Mouse (Mus musculus) stomach, embryonic 15.5 days (tissue): ENCODE measurements around the gene Defb22. TPM values are rescaled to one million over a fixed set of nuclear protein-coding genes. Genes with fewer than 3 reads are reported as not detected.

Experiments
- ATAC-seq: fragments of 200-750 bp; cut with Nextera tagmentation; 2 replicates; pipeline ENCODE4 v1.8.0; 2017; ENCODE audit warnings: low read depth, moderate number of reproducible peaks, moderate TSS enrichment; ENCODE audit not compliant: insufficient read depth, low FRiP score
- H3K27ac ChIP-seq: fragments of 300-500 bp; sonication (generic); 2 replicates; pipeline ENCODE4 v1.5.1; 2015; ENCODE audit warnings: mild to moderate bottlenecking, inconsistent platforms
- H3K27me3 ChIP-seq: fragments of 300-500 bp; sonication (generic); replicated peaks from 2 replicates; pipeline ENCODE4 v1.6.1; 2015; ENCODE audit warnings: inconsistent platforms
- H3K36me3 ChIP-seq: fragments of 300-500 bp; sonication (generic); 2 replicates; pipeline ENCODE4 v1.6.1; 2015; ENCODE audit warnings: inconsistent platforms
- H3K4me1 ChIP-seq: fragments of 300-500 bp; sonication (generic); 2 replicates; pipeline ENCODE4 v1.6.1; 2015; ENCODE audit warnings: inconsistent platforms
- H3K4me2 ChIP-seq: fragments of 300-500 bp; sonication (generic); 2 replicates; pipeline ENCODE4 v1.6.1; 2015; ENCODE audit warnings: mild to moderate bottlenecking, inconsistent platforms
- H3K4me3 ChIP-seq: fragments of 300-500 bp; sonication (generic); replicated peaks from 2 replicates; pipeline ENCODE4 v1.5.1; 2015; ENCODE audit warnings: inconsistent platforms
- H3K9ac ChIP-seq: fragments of 300-500 bp; sonication (generic); 2 replicates; pipeline ENCODE4 v1.6.1; 2015; ENCODE audit warnings: inconsistent platforms
- H3K9me3 ChIP-seq: fragments of 300-500 bp; sonication (generic); 2 replicates; pipeline ENCODE4 v1.6.1; 2016; ENCODE audit warnings: inconsistent platforms
- WGBS: fragments of 180-500 bp; shearing (Covaris S2); methylation state at CpG from one replicate; pipeline ENCODE4 v1.1.7; 2015; 5-methylcytosine and 5-hydroxymethylcytosine counted together
- polyA plus RNA-seq: library from polyadenylated mRNA; unstranded; fragments of >200 nt; fragmentation: Nextera tagmentation; extraction: Ambion mirVana; gene quantifications from 2 replicates; pipeline ENCODE4 v1.2.1, GENCODE M21; 2015

Gene Defb22
- polyA plus RNA-seq = not detected in 2 replicates

DNA sequence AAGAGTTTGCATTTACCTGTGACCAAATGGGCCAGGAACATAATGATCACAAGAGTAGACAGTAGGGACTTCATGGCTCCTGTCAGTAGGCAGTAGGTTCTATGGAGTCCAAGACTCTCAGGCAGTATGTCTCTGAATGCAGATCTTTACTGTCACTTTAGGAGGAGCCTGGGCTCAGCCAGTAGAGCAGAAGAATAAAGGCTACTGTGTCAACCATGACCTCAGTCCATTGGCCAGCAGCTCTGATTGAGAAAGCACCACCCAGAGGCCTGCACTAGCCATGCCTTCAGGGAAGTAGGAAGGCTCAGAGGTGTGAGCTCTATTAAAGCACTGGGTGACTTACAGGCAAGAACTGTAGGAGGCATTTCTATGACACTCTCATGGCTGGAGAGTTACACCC lies at the start of gene Defb22:
Defb22 (minus strand) TSS at position 101 of the 400 bp plus-strand sequence.
- Histone ChIP-seq H3K4me3 (no peak within 1 kb of the TSS), H3K36me3 (no peaks in the 10 kb centered on the region), H3K4me2 (no peak within 1 kb of the TSS), H3K27ac (no peak within 1 kb of the TSS), H3K9ac (no peak within 1 kb of the TSS), H3K4me1 (no peaks in the 10 kb centered on the region), H3K27me3 (no peaks in the 10 kb centered on the region), H3K9me3 (no peaks in the 10 kb centered on the region)
- no peak for ATAC-seq

DNA sequence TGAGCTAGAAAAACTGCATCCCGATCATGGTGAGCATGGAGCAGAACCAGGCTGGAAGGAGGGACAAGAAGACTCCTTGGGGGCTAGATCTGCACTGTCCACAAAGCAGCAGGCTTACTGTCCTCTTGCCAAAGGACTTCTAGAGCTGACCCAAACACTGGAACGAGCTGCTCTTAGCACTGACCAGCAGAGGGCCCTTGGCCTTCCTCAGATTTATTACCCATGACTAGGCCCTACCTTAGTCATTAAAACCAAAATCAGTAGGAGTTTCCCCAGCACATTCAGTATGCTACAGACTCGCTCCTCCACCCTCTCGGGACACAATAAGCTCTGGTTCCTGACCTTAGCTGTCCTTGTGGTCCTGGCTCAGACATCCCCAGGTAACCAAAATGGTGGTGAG lies 28.0 kb upstream of the Defb22 start, which contains the start of gene Defb28:
Defb28 (plus strand) TSS at position 275 of the 400 bp plus-strand sequence.
- Histone ChIP-seq H3K27me3 (no peaks in the 10 kb centered on the region), H3K4me1 (no peaks in the 10 kb centered on the region), H3K4me2 (no peak within 1 kb of the TSS), H3K9me3 (no peaks in the 10 kb centered on the region), H3K4me3 (no peak within 1 kb of the TSS), H3K36me3 (no peaks in the 10 kb centered on the region), H3K9ac (no peak within 1 kb of the TSS), H3K27ac (no peak within 1 kb of the TSS)
- 73% methylated on average over 4 of the region's 4 CpGs for WGBS
- no peak for ATAC-seq

DNA sequence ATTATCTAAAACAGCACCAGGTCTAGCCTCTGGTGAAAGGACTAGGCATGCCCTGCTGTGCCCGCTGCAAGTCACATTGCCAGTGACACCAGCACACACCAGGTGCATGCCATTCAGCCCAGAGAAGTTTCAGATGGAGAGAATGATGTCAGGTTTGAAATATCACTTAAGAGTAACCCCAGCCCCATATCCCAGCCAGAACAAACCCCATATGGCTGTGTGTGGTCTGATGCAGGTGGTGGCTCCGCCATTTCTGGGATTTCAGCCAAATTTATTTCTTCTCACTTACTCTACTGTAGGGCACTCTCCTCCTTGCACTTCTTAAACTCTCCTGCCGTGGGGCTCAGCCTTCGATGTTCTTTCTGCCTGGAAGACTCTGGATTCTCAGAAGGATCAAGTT lies 26.1 kb upstream of the Defb22 start:
- Histone ChIP-seq H3K27me3 (no peaks in the 10 kb centered on the region), H3K9me3 (no peaks in the 10 kb centered on the region), H3K4me1 (no peaks in the 10 kb centered on the region), H3K9ac (no peak overlapping the region), H3K36me3 (no peaks in the 10 kb centered on the region), H3K4me2 (no peak overlapping the region), H3K4me3 (no peak overlapping the region), H3K27ac (no peak overlapping the region)
- no peak for ATAC-seq
- 50% methylated on average over 4 of the region's 4 CpGs for WGBS

DNA sequence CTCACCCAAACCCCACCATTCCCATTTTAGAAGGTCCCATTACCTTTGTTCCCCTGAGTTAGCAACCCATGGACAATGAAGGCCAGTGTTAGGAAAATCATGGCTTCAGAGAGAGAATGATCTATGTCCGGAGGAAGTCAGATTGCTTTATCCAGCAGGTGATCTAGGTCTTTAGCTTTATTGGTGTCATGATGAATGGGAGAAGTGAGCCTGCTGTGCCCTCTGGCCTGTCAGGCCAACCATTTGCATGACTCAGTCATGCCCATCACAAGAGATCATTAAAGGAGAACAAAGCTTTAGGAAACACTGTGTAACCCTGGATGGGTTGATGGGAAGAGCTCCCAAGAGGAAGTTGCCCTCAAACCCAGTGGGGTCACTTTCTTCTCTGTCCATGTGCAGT lies 21.7 kb upstream of the Defb22 start, which contains the start of gene Defb26:
Defb26 (minus strand) TSS at position 101 of the 400 bp plus-strand sequence.
- Histone ChIP-seq H3K27me3 (no peaks in the 10 kb centered on the region), H3K4me2 (no peak within 1 kb of the TSS), H3K9me3 (no peaks in the 10 kb centered on the region), H3K9ac (no peak within 1 kb of the TSS), H3K4me1 (no peaks in the 10 kb centered on the region), H3K4me3 (no peak within 1 kb of the TSS), H3K27ac (no peak within 1 kb of the TSS), H3K36me3 (no peaks in the 10 kb centered on the region)
- 88% methylated on average over 1 of the region's 1 CpGs for WGBS
- ATAC-seq = no peak

DNA sequence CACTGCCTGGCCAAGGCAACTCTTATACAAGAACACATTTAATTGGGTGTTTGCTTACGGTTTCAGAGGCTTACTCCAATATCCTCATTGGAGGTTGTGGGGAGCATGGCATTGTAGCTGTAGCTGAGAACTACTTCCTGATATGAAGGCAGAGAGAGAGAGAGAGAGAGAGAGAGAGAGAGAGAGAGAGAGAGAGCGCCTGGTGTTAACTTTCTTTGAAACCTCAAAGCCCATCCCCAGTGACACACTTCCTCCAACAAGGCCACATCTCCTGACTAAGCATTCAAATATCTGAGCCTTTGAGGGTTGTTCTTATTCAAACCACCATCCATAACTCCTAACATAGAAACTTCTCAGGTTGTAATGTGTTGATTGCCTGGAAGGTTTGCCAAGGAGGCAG lies 14.0 kb upstream of the Defb22 start:
- no peak overlapping the region for H3K4me2 ChIP-seq
- no peaks in the 10 kb centered on the region for H3K4me1 ChIP-seq
- 74% methylated on average over 2 of the region's 2 CpGs for WGBS
- no peak for ATAC-seq
- no peak overlapping the region for H3K27ac ChIP-seq
- H3K4me3 ChIP-seq = no peak overlapping the region
- no peaks in the 10 kb centered on the region for H3K9me3 ChIP-seq
- H3K9ac ChIP-seq = no peak overlapping the region
- no peaks in the 10 kb centered on the region for H3K36me3 ChIP-seq
- H3K27me3 ChIP-seq = no peaks in the 10 kb centered on the region

DNA sequence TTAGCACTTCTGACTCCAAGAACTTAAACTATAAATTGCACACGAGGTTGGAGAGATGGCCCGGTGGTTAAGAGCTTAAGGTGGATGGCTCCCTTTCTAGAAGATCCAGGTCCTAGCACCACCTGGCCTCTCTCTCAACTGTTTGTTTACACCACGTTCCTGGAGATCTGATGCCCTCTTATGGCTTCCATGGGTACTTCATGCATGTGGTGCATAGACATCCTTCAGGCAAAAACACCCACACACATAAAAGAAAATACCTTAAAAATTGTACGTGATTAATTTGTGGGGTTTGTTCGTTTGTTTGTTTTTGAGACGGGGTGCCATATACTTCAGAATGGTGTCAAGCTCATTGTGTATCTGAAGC lies 10.9 kb upstream of the Defb22 start:
- 72% methylated on average over 6 of the region's 6 CpGs for WGBS
- Histone ChIP-seq H3K4me2 (no peak overlapping the region), H3K9me3 (no peaks in the 10 kb centered on the region), H3K4me3 (no peak overlapping the region), H3K9ac (no peak overlapping the region), H3K36me3 (no peaks in the 10 kb centered on the region), H3K27me3 (no peaks in the 10 kb centered on the region), H3K4me1 (no peaks in the 10 kb centered on the region), H3K27ac (no peak overlapping the region)
- ATAC-seq = no peak

DNA sequence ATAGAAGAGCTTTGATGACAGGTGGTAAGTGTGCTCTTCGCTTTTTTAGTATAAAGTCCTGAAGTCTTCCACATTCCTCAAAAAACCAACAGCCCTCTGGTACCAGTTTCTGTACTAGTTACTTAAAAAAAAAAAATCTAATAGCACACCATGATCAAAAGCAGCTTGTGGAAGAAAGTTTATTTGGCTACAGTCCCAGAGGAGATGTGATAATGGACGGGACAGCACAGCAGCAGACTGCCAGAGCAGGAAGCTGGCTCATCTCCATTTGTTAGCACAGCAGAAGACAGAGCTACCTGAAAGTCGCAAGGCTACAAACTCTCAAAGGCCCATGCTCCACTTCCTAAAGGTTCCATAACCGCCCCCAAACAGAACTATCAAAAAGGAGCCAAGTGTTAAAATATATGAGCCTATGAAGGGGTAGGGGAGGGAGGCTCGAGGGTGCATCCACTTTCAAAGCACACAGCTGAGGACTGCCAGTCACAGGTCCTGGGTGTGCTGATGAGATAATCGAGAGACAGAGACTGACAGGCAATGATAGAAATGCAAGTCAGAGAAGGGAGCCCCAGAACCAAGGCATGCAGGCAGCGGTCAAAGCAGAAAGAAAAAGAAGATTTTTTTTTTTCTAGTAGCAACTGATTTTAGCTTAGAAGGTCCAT lies 10.4 kb upstream of the Defb22 start:
- ATAC-seq = no peak
- no peak overlapping the region for H3K4me3 ChIP-seq
- H3K9me3 ChIP-seq = no peaks in the 10 kb centered on the region
- no peaks in the 10 kb centered on the region for H3K27me3 ChIP-seq
- H3K9ac ChIP-seq = no peak overlapping the region
- no peak overlapping the region for H3K4me2 ChIP-seq
- no peak overlapping the region for H3K27ac ChIP-seq
- no peaks in the 10 kb centered on the region for H3K36me3 ChIP-seq
- no peaks in the 10 kb centered on the region for H3K4me1 ChIP-seq
- 64% methylated on average over 7 of the region's 7 CpGs for WGBS

DNA sequence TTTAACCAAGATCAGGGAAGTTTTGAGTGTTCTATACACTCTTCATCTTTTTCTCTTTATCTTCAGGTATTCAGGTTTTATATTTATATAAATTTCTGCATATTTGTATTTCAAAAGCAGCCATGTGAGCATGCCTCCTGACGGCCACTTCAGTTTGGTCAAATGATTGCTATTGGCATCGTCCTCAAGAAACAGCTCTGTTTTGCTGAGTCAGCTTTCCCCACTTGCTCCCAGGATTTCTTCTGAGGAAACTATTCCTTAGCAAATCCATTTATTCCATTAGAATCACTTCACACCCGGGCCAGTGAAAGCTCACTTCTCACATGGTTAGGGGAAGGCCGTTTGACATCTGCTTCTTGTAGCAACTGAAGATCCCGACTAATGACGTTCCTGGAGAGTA lies 8.1 kb upstream of the Defb22 start:
- ATAC-seq = no peak
- no peaks in the 10 kb centered on the region for H3K27me3 ChIP-seq
- WGBS = 68% methylated on average over 6 of the region's 6 CpGs
- no peaks in the 10 kb centered on the region for H3K4me1 ChIP-seq
- no peaks in the 10 kb centered on the region for H3K36me3 ChIP-seq
- H3K27ac ChIP-seq = no peak overlapping the region
- H3K4me3 ChIP-seq = no peak overlapping the region
- H3K4me2 ChIP-seq = no peak overlapping the region
- no peak overlapping the region for H3K9ac ChIP-seq
- no peaks in the 10 kb centered on the region for H3K9me3 ChIP-seq

DNA sequence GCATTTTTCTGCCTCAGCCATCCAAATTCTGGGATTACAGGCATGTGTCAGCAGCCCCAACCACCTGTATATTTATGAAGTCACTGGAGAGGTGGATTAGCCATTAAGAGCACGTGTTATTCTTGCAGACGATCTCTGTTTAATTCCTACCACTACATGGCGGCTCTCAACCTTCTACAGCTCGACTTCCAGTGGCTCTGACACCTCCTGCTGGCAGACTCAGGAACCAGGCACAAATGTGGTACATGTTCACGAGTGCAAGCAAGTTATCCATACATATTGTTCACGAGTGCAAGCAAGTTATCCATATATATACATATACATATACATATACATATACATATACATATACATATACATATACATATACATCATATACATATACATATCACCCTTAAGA lies 3.2 kb upstream of the Defb22 start:
- 73% methylated on average over 6 of the region's 6 CpGs for WGBS
- ATAC-seq = no peak
- no peak overlapping the region for H3K9ac ChIP-seq

DNA sequence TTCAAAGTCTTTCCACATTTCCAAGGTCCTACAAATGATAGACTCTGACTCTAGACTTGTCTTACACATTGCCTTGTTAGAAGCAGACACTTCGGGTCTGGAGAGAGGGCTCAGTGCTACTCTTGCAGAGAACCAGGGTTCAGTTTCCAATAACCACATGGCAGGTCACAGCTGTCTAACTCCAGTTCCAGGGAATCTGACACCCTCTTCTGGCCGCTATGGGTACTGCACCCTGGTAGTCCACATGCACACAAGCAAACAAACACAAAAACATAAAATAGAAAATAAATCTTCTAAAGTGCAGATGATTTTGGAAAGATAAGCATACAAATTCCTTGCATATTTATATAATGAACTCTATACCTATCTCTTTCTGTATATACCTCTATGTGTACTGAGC lies 2.9 kb downstream of the Defb22 start:
- Histone ChIP-seq H3K4me1 (no peaks in the 10 kb centered on the region), H3K9me3 (no peaks in the 10 kb centered on the region), H3K9ac (no peak overlapping the region), H3K4me3 (no peak overlapping the region), H3K4me2 (no peak overlapping the region), H3K36me3 (no peaks in the 10 kb centered on the region), H3K27ac (no peak overlapping the region), H3K27me3 (no peaks in the 10 kb centered on the region)
- ATAC-seq = no peak
- 78% methylated on average over 2 of the region's 2 CpGs for WGBS

More for the DNA sequence above, 3.2 kb upstream of the Defb22 start:
- H3K4me3 ChIP-seq = no peak overlapping the region
- no peaks in the 10 kb centered on the region for H3K27me3 ChIP-seq
- H3K9me3 ChIP-seq = no peaks in the 10 kb centered on the region
- H3K4me2 ChIP-seq = no peak overlapping the region
- H3K36me3 ChIP-seq = no peaks in the 10 kb centered on the region
- H3K4me1 ChIP-seq = no peaks in the 10 kb centered on the region
- no peak overlapping the region for H3K27ac ChIP-seq

DNA sequence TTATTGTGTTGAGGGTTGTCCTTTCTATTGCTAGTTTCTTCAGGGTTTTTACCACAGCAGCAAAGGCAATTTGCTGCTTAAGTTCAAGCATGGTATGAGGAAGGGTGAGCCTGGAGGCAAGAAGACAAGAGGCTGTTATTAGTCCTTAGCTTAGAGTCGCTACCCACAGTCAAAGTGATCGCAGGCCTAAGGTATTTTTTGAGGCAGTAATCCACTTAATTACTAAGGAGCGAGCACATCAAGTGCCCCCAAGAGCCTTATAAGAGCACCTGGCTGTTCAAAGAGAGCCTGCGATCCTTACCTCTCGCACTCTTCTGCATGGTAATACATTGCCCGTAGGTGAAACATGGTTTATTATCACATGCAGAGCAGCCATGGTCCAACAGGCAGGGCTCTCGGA lies 8.2 kb downstream of the Defb22 start:
- Histone ChIP-seq H3K36me3 (no peaks in the 10 kb centered on the region), H3K4me3 (no peak overlapping the region)
- WGBS = 83% methylated on average over 7 of the region's 7 CpGs

DNA sequence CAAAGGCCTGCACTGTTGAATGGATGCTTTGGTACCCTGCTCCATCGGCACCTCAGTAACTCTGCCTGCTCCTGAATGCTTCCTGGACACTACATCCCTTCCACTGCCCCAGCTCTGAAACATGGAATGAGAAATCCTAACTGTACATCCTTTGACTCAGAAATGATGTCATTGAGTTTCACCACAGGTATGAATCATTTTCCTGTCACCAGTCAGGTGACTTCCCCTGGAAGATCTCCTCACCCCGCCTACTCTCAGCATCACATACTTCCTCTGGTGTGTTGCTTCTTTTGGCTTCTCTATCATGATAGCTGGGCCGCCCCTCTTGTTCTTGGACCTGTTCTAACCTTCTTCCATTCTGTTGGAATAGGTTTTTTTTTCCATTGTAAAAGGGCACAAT lies 9.1 kb downstream of the Defb22 start:
- no peak for ATAC-seq
- Histone ChIP-seq H3K27ac (no peak overlapping the region), H3K9ac (no peak overlapping the region), H3K9me3 (no peaks in the 10 kb centered on the region), H3K36me3 (no peaks in the 10 kb centered on the region), H3K4me1 (no peaks in the 10 kb centered on the region), H3K27me3 (no peaks in the 10 kb centered on the region), H3K4me3 (no peak overlapping the region), H3K4me2 (no peak overlapping the region)
- WGBS = 86% methylated on average over 3 of the region's 3 CpGs

More for the DNA sequence above, 8.2 kb downstream of the Defb22 start:
- Histone ChIP-seq H3K27me3 (no peaks in the 10 kb centered on the region), H3K9me3 (no peaks in the 10 kb centered on the region), H3K4me2 (no peak overlapping the region), H3K4me1 (no peaks in the 10 kb centered on the region), H3K9ac (no peak overlapping the region), H3K27ac (no peak overlapping the region)
- no peak for ATAC-seq

DNA sequence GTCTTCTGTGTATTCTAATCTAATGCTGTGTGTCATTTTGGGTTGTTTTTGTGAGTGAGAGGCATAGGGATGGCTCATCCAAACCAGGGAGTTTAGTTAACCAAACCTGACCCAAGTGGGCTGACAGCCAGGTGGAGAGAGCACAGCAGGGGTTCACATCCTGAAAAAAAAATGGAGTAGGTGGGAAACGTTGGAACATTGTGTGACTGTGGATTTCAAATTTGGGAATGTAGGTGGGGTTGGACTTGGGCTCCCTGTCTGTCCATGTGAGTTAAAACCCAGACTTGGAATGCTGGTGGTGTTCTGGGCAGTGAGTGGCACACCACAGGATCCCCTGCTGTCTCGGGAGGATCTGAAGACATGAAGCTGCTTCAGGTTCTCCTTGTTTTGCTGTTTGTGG lies 13.2 kb downstream of the Defb22 start, which contains the start of gene Defb20:
Defb20 (plus strand) TSS at position 301 of the 400 bp plus-strand sequence.
- Histone ChIP-seq H3K4me1 (no peaks in the 10 kb centered on the region), H3K4me3 (no peak within 1 kb of the TSS)

More for the DNA sequence above, 13.2 kb downstream of the Defb22 start, which contains the start of gene Defb20:
- 55% methylated on average over 2 of the region's 2 CpGs for WGBS
- Histone ChIP-seq H3K9ac (no peak within 1 kb of the TSS), H3K9me3 (no peaks in the 10 kb centered on the region), H3K27ac (no peak within 1 kb of the TSS), H3K36me3 (no peaks in the 10 kb centered on the region), H3K4me2 (no peak within 1 kb of the TSS), H3K27me3 (no peaks in the 10 kb centered on the region)
- no peak for ATAC-seq
